Mouse (Mus musculus) ES-E14 (cell line): ENCODE data around the gene Fam122a. TPM values are rescaled to one million over a fixed set of nuclear protein-coding genes. Genes with fewer than 3 reads are reported as not detected.

Experiments used
- DNase-seq: peaks from one replicate; pipeline ENCODE4 v3.0.0-alpha.2; 2013; ENCODE audit warnings: low read depth, low spot score
- H3K27ac ChIP-seq: 2 replicates; pipeline ENCODE4 v1.5.1; 2012; ENCODE audit warnings: low read depth, mild to moderate bottlenecking, low read length, moderate library complexity, mixed read lengths; ENCODE audit not compliant: poor library complexity, insufficient read depth, severe bottlenecking
- H3K36me3 ChIP-seq: 2 replicates; pipeline ENCODE4 v1.6.1; 2012; ENCODE audit warnings: mild to moderate bottlenecking, low read length, moderate library complexity, mixed read lengths; ENCODE audit not compliant: control insufficient read depth, poor library complexity, insufficient read depth, severe bottlenecking
- H3K4me1 ChIP-seq, 2 experiments: fragments of 150-350 bp in 1 of 2; sonication (generic) in 1 of 2; 2 replicates each; pipeline ENCODE4 v1.6.1; 2012; ENCODE audit warnings: low read length in 2 of 2, mild to moderate bottlenecking in 1 of 2, mixed read lengths in 1 of 2; ENCODE audit not compliant: control insufficient read depth in 2 of 2, insufficient read depth in 2 of 2, poor library complexity in 1 of 2
- H3K4me3 ChIP-seq, 2 experiments: fragments of 150-350 bp in 1 of 2; sonication (generic) in 1 of 2; 2 replicates each; pipeline ENCODE4 v1.5.1; 2012; ENCODE audit warnings: low read length in 2 of 2, low read depth in 1 of 2, mild to moderate bottlenecking in 1 of 2, mixed read lengths in 1 of 2; ENCODE audit not compliant: insufficient read depth in 1 of 2, poor library complexity in 1 of 2, severe bottlenecking in 1 of 2
- H3K9ac ChIP-seq: 2 replicates; pipeline ENCODE4 v1.6.1; 2012; ENCODE audit warnings: low read depth, mild to moderate bottlenecking, low read length, mixed read lengths; ENCODE audit not compliant: poor library complexity, insufficient read depth, severe bottlenecking
- H3K9me3 ChIP-seq: fragments of 150-350 bp; sonication (generic); 2 replicates; pipeline ENCODE4 v1.6.1; 2012; ENCODE audit warnings: low read depth, mild to moderate bottlenecking, low read length; ENCODE audit not compliant: control insufficient read depth, insufficient read depth
- CHD2 ChIP-seq: IDR thresholded peaks from 2 replicates; pipeline ENCODE4 v1.6.1; 2014; ENCODE audit warnings: mild to moderate bottlenecking, low read depth, low read length, inconsistent platforms
- HCFC1 ChIP-seq: IDR thresholded peaks from 2 replicates; pipeline ENCODE4 v1.6.1; 2012; ENCODE audit warnings: low read length, inconsistent platforms, borderline replicate concordance; ENCODE audit not compliant: insufficient read depth
- MAFK ChIP-seq: IDR thresholded peaks from 2 replicates; pipeline ENCODE4 v1.6.1; 2014; ENCODE audit warnings: mild to moderate bottlenecking, low read depth, low read length, inconsistent platforms; ENCODE audit not compliant: insufficient read depth
- ZC3H11A ChIP-seq: IDR thresholded peaks from 2 replicates; pipeline ENCODE4 v1.6.1; 2012; ENCODE audit warnings: low read depth, mild to moderate bottlenecking, inconsistent platforms, low read length, borderline replicate concordance
- ZNF384 ChIP-seq: IDR thresholded peaks from 2 replicates; pipeline ENCODE4 v1.6.1; 2012; ENCODE audit warnings: low read depth, low read length, inconsistent platforms
- in situ Hi-C, 2 experiments: fragments of 600-800 bp; cut with MboI; formaldehyde crosslinking; loops; one replicate each; pipeline ENCODE4 v1.15.1; 2025; ENCODE audit warnings: low sequenced_read_pairs in 2 of 2, inconsistent platforms in 1 of 2; ENCODE audit not compliant: unreplicated experiment in 2 of 2
- total RNA-seq: library from RNA; depleted of rRNA; stranded (reverse); fragments of 300-350 nt; gene quantifications from 2 replicates; pipeline ENCODE4 v1.2.3, GENCODE M21; 2012; rRNA removed

Fam122a gene
- total RNA-seq = 1.9 and 2.4 TPM in 2 replicates

- TF ChIP-seq ZNF384 (no peak), HCFC1 (peak; percentile 76; the same call in 1 of the 2 replicates)
- no peaks in the 10 kb centered on the region for H3K9me3 ChIP-seq
These were observed at the start of gene Fam122a for GRCm38 (mm10) chr19:24476929-24477882. Gene Fam122a (minus strand): TSS chr19:24477356.

GRCm38 (mm10) chr19:24523476-24524313 lies 46.5 kb upstream of the Fam122a start:
- H3K27ac ChIP-seq = no peak overlapping the region
- no peaks in the 10 kb centered on the region for H3K36me3 ChIP-seq
- no peaks in the 10 kb centered on the region for H3K9me3 ChIP-seq
- peaks cover 0 to 2% of the 10 kb centered on the region in 2 experiments; a peak in 2 of 4 replicates for H3K4me1 ChIP-seq
- TF ChIP-seq MAFK (no peak), ZC3H11A (no peak), HCFC1 (no peak), ZNF384 (no peak), CHD2 (no peak)
- peak; percentile 22 for DNase-seq
- H3K4me3 ChIP-seq = no peak overlapping the region
- in situ Hi-C loops = no loop called here
- no peak overlapping the region for H3K9ac ChIP-seq

More at GRCm38 (mm10) chr19:24476929-24477882, at the start of gene Fam122a:
- peak within 1 kb of the TSS; percentile 88 for H3K9ac ChIP-seq
- in situ Hi-C loops = no loop called here
- 0 out of 2 replicates have a peak within 1 kb of the TSS, but pooled peaks have one; percentile 12 for H3K27ac ChIP-seq
- no peaks in the 10 kb centered on the region for H3K36me3 ChIP-seq
- DNase-seq = peak; percentile 86
- peak within 1 kb of the TSS; percentile 83 to 96 for H3K4me3 ChIP-seq
- H3K4me1 ChIP-seq = peaks cover 3 to 7% of the 10 kb centered on the region in 2 experiments; a peak in 2 of 4 replicates

- Histone ChIP-seq H3K9ac (no peak overlapping the region), H3K4me1 (peaks cover 0 to 2% of the 10 kb centered on the region in 2 experiments; a peak in 1 of 4 replicates), H3K9me3 (no peaks in the 10 kb centered on the region), H3K36me3 (no peaks in the 10 kb centered on the region), H3K4me3 (no peak overlapping the region), H3K27ac (no peak overlapping the region)
- no peak for TF ChIP-seq CHD2
- TF ChIP-seq ZNF384 = no peak
- in situ Hi-C loops = no loop called here
- DNase-seq = no peak
These were observed 44.8 kb upstream of the Fam122a start for GRCm38 (mm10) chr19:24521997-24522396.

GRCm38 (mm10) chr19:24521146-24521545 lies 44.0 kb upstream of the Fam122a start:
- peaks cover 0 to 2% of the 10 kb centered on the region in 2 experiments; a peak in 1 of 4 replicates for H3K4me1 ChIP-seq
- in situ Hi-C loops = no loop called here
- no peak overlapping the region for H3K4me3 ChIP-seq
- no peaks in the 10 kb centered on the region for H3K36me3 ChIP-seq
- no peaks in the 10 kb centered on the region for H3K9me3 ChIP-seq
- DNase-seq = no peak
- no peak overlapping the region for H3K9ac ChIP-seq
- TF ChIP-seq MAFK (no peak), ZNF384 (no peak), HCFC1 (no peak), ZC3H11A (no peak), CHD2 (no peak)
- no peak overlapping the region for H3K27ac ChIP-seq
